Mouse (Mus musculus) limb, embryonic 14.5 days (tissue): ENCODE data around the gene Meiob. TPM values are rescaled to one million over a fixed set of nuclear protein-coding genes. Genes with fewer than 3 reads are reported as not detected.

ENCODE experiments used
- ATAC-seq: fragments of 200-750 bp; cut with Nextera tagmentation; 2 replicates; pipeline ENCODE4 v1.8.0; 2017; ENCODE audit warnings: low read depth, moderate number of reproducible peaks, moderate TSS enrichment; ENCODE audit not compliant: low FRiP score
- DNase-seq: peaks from one replicate; pipeline ENCODE4 v3.0.0-alpha.2; 2015; ENCODE audit warnings: low spot score
- H3K27ac ChIP-seq: fragments of 300-500 bp; sonication (generic); replicated peaks from 2 replicates; pipeline ENCODE4 v1.5.1; 2014; ENCODE audit warnings: low read depth, mild to moderate bottlenecking, low read length, moderate library complexity, mixed read lengths
- H3K27me3 ChIP-seq: fragments of 300-500 bp; sonication (generic); 2 replicates; pipeline ENCODE4 v1.6.1; 2014; ENCODE audit warnings: low read length, mixed read lengths; ENCODE audit not compliant: control insufficient read depth, insufficient read depth
- H3K36me3 ChIP-seq: fragments of 300-500 bp; sonication (generic); 2 replicates; pipeline ENCODE4 v1.6.1; 2014; ENCODE audit warnings: mild to moderate bottlenecking, low read length, moderate library complexity, mixed read lengths; ENCODE audit not compliant: control insufficient read depth, insufficient read depth
- H3K4me1 ChIP-seq: fragments of 300-500 bp; sonication (generic); 2 replicates; pipeline ENCODE4 v1.6.1; 2014; ENCODE audit warnings: antibody characterized with exemption, low read length, mixed read lengths; ENCODE audit not compliant: control insufficient read depth, insufficient read depth
- H3K4me2 ChIP-seq: fragments of 300-500 bp; sonication (generic); replicated peaks from 2 replicates; pipeline ENCODE4 v1.6.1; 2014; ENCODE audit warnings: low read depth, mild to moderate bottlenecking, low read length, moderate library complexity; ENCODE audit not compliant: severe bottlenecking
- H3K4me3 ChIP-seq: fragments of 300-500 bp; sonication (generic); replicated peaks from 2 replicates; pipeline ENCODE4 v1.5.1; 2014; ENCODE audit warnings: low read length
- H3K9ac ChIP-seq: fragments of 300-500 bp; sonication (generic); 2 replicates; pipeline ENCODE4 v1.6.1; 2014; ENCODE audit warnings: mild to moderate bottlenecking, low read depth, low read length, moderate library complexity; ENCODE audit not compliant: severe bottlenecking
- H3K9me3 ChIP-seq: fragments of 300-500 bp; sonication (generic); 2 replicates; pipeline ENCODE4 v1.6.1; 2016; ENCODE audit warnings: low read length; ENCODE audit not compliant: control insufficient read depth
- POLR2A ChIP-seq: fragments of 200-500 bp; IDR thresholded peaks from 2 replicates; pipeline ENCODE4 v1.8.0; 2012; ENCODE audit warnings: inconsistent platforms, mild to moderate bottlenecking, moderate library complexity, borderline replicate concordance; ENCODE audit not compliant: insufficient read depth, insufficient read length; ENCODE audit errors: extremely low read depth
- WGBS: fragments of 180-500 bp; shearing (Covaris S2); extraction: QIAGEN DNeasy Blood & Tissue Kit; methylation state at CpG from one replicate; pipeline ENCODE4 v1.1.7; 2014; 5-methylcytosine and 5-hydroxymethylcytosine counted together
- polyA plus RNA-seq, 2 experiments: library from polyadenylated mRNA; depleted of rRNA in 1 of 2; stranded (reverse) in 1 of 2; unstranded in 1 of 2; fragments of >200 nt; fragmentation: Nextera tagmentation in 1 of 2; extraction: Ambion mirVana in 1 of 2; gene quantifications; 2 replicates each; pipeline versions ENCODE4 v1.2.1 to v1.2.3; 2012 to 2014

The Meiob gene
- polyA plus RNA-seq, 2 experiments, result not detected

DNA sequence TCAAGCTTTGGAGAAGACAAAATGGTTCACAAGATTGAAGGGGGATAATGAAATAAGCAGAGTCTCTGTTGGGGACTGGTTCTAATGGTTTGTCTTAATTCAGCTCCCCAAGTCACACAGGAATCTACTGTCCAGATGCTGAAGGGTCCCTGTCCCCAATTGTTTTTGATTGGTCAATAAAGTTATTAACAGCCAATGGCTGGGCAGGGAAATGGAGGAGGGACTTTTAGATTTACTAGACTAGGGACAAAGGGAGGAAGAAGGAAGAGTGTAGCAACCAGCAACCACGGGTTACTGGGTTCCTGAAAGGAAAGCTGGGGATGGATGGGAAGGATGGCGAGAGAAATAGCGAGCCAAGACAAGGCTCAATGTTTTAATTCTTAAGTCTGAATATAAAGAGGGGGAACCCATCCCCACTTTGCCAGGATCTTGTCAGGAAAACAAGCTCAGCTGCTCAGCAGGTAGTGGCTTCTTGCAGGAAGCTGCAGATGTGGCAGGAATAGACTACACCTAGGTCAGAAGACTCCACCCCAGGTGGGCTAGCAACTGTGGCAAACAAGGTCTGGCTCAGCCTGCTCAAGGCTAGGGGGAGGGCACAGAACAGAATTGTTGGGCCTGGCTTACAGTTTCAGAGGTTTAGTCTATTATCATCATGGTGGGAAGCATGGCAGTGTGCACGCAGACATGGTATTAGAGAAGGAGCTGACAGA lies 69.8 kb downstream of the Meiob start:
- 47% methylated on average over 4 of the region's 4 CpGs for WGBS
- no peaks in the 10 kb centered on the region for H3K36me3 ChIP-seq
- H3K27ac ChIP-seq, result no peak overlapping the region
- no peaks in the 10 kb centered on the region for H3K4me1 ChIP-seq
- H3K4me3 ChIP-seq, result no peak overlapping the region
- H3K9me3 ChIP-seq, result no peaks in the 10 kb centered on the region
- no peaks in the 10 kb centered on the region for H3K27me3 ChIP-seq
- no peak for DNase-seq
- H3K4me2 ChIP-seq, result no peak overlapping the region
- no peak for ATAC-seq
- H3K9ac ChIP-seq, result no peak overlapping the region
- no peak for TF ChIP-seq POLR2A

DNA sequence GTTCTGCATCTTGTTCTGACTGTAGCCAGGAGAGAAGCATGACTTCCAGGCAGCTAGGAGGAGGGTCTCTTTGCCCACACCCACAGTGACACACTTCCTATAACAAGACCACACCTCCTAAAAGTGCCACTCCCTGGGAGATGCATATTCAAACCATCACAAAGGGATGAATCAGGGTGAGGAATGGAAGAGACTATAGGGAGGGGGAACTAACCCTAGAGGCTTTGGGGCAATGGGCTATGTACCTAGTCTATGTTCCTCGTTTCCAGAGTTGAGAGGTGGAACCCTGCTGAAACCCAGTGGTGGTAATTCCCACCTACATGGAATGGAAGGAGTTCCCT lies 70.3 kb downstream of the Meiob start:
- Histone ChIP-seq H3K4me1 (no peaks in the 10 kb centered on the region), H3K36me3 (no peaks in the 10 kb centered on the region), H3K9ac (no peak overlapping the region), H3K4me3 (no peak overlapping the region), H3K27ac (no peak overlapping the region), H3K9me3 (no peaks in the 10 kb centered on the region), H3K4me2 (no peak overlapping the region), H3K27me3 (no peaks in the 10 kb centered on the region)
- DNase-seq, result no peak
- WGBS, result 61% methylated on average over 1 of the region's 1 CpGs
- no peak for TF ChIP-seq POLR2A
- no peak for ATAC-seq

DNA sequence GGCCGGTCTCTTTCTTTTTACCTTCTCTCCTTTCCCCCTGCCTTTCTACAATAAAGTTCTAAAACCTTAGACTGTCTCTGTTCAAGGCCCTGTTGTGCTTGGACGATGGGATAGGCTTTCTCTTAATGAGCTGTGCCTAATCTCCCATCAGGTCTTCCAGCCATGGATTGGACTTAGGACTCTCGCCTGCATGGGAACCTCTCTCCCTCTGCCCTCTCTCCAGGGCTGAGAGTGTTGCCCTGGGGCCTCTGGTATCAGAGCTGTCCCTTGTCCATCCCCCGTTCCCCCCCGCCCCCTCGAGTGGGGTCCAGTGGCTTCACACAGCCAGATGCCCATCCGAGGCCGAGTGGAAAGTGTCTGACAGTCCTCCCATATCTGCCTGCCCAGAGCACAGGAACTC lies 70.9 kb downstream of the Meiob start:
- Histone ChIP-seq H3K27me3 (no peaks in the 10 kb centered on the region), H3K27ac (no peak overlapping the region), H3K4me1 (no peaks in the 10 kb centered on the region), H3K9me3 (no peaks in the 10 kb centered on the region), H3K9ac (no peak overlapping the region), H3K4me2 (no peak overlapping the region), H3K4me3 (no peak overlapping the region), H3K36me3 (no peaks in the 10 kb centered on the region)
- DNase-seq (no peak), ATAC-seq (no peak)
- no peak for TF ChIP-seq POLR2A
- 74% methylated on average over 8 of the region's 8 CpGs for WGBS

DNA sequence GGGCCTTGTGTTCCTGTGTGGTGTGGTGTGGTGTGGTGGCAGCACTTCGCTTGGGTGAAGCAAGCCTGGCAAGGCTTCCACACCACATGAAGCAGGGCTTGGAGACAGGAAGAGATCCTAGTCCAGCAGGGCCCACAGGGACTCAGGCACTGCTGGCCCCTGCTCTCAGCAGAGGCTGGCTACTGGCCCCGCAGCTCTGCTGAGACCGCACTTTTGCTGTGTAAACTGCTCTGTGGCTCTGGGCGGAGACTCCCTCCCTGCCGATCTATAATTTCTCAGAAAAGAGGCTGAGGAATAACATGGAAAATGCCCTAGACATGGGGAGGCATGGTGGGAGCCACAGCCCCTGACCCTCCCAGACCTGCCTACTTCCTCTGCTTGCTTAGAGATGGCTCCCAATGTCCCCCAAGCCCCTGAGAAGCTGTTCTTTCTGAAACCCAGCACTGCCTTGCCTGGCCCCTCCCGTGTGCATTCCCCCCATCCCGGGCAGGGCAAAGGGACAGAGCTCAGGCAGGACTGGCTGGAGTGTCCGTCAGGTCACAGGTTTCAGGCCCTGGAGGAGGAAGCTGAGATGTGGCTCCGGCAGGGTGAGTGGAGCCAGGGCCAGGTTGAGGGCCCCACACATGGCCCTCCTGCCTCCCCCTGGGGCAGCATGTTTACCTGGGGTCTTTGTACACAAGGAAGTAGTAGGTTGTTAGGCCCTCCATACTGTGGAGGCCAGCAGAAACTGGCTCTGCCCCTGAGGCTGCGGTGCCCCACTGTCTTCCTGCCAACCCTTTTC lies 73.4 kb downstream of the Meiob start:
- TF ChIP-seq POLR2A, result no peak
- ATAC-seq (no peak), DNase-seq (no peak)
- Histone ChIP-seq H3K36me3 (peaks cover 1% of the 10 kb centered on the region; the same call in 1 of the 2 replicates), H3K9me3 (no peaks in the 10 kb centered on the region), H3K4me1 (no peaks in the 10 kb centered on the region), H3K27me3 (no peaks in the 10 kb centered on the region), H3K4me2 (no peak overlapping the region), H3K4me3 (no peak overlapping the region), H3K9ac (no peak overlapping the region), H3K27ac (no peak overlapping the region)
- 61% methylated on average over 10 of the region's 10 CpGs for WGBS

DNA sequence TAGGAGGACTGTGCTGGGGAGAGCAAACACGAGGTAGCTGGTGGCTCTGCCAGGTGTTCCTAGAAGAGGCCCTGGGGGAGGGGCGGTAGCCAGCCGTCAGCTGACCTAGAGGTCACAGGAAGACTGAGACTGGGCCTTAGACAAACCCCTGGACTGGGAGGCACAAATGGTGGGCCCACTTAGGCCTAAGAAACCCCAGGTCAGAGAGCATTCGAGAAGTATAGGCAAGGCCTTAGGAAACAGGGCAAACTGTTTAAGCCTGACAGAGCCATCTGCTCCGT lies 74.0 kb downstream of the Meiob start:
- Histone ChIP-seq H3K9me3 (no peaks in the 10 kb centered on the region), H3K4me3 (no peak overlapping the region), H3K36me3 (peaks cover 7% of the 10 kb centered on the region; the same call in 1 of the 2 replicates), H3K4me1 (no peaks in the 10 kb centered on the region), H3K9ac (0 out of 2 replicates have a peak overlapping the region, but pooled peaks have one; percentile 16), H3K27me3 (no peaks in the 10 kb centered on the region), H3K27ac (no peak overlapping the region), H3K4me2 (no peak overlapping the region)
- no peak for TF ChIP-seq POLR2A
- DNase-seq (no peak), ATAC-seq (no peak; the same call in 1 of the 2 replicates)
- 39% methylated on average over 5 of the region's 5 CpGs for WGBS

DNA sequence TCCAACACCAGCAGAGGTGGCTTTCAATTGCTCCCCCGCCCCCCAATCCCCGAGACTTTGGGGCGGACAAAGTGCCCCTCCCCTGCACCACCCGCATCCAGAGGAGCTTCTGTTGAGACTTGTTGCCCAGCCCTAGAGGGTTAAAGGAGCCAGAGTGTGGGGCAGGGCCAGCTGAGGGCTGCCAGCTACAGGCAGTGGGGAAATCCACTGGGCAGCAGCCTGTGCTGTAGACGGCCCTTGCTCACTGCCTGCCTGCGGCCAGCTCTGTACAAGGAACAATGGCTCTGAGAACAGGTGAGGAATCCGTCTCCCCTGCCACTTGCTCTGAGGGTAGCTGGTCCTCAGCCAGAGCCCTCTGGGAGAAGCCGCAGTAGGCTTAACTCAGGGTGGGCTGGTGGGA lies 74.4 kb downstream of the Meiob start:
- Histone ChIP-seq H3K4me3 (no peak overlapping the region), H3K9me3 (no peaks in the 10 kb centered on the region), H3K4me1 (no peaks in the 10 kb centered on the region), H3K9ac (0 out of 2 replicates have a peak overlapping the region, but pooled peaks have one; percentile 16), H3K27ac (no peak overlapping the region), H3K36me3 (peaks cover 11% of the 10 kb centered on the region), H3K4me2 (no peak overlapping the region), H3K27me3 (no peaks in the 10 kb centered on the region)
- TF ChIP-seq POLR2A, result no peak
- WGBS, result 69% methylated on average over 8 of the region's 8 CpGs
- ATAC-seq (no peak), DNase-seq (no peak)
